ENCODE assay signal across 14 mouse cellular contexts in genomic region chr2:16709885-16710284, GRCm38 (mm10).
"Had no signal": no experiment of that assay in that cellular context is flagged by ENCODE, and none has a peak within 500 bp of the region (broad histone marks: within the 10 kb centered on the region; RNA-seq: fewer than 3 reads in every experiment).

No protein-coding gene starts in this region.

- H3K4me3 ChIP-seq: left cerebral cortex, adult 2 months; liver, embryonic 15.5 days; neural tube, embryonic 12.5 days had no signal

- H3K4me1 ChIP-seq: liver, embryonic 15.5 days; neural tube, embryonic 12.5 days had no signal

- DNase-seq: kidney, adult 11 months; kidney, adult 9 months; kidney, postnatal 10 days; lung, adult 2 months; lung, postnatal 36 days; midbrain, embryonic 14.5 days; right cerebral cortex, postnatal 14 days; thymus, postnatal 25 days had no signal

- H3K4me2 ChIP-seq: liver, embryonic 11.5 days; liver, embryonic 15.5 days; neural tube, embryonic 12.5 days had no signal

- H3K9ac ChIP-seq: liver, embryonic 15.5 days; neural tube, embryonic 12.5 days had no signal

- H3K9me3 ChIP-seq: liver, embryonic 15.5 days; neural tube, embryonic 12.5 days had no signal

- ATAC-seq: lung, postnatal 0 days had no signal

- H3K27me3 ChIP-seq: liver, embryonic 15.5 days; neural tube, embryonic 12.5 days had no signal

- H3K27ac ChIP-seq: left cerebral cortex, adult 2 months; liver, embryonic 15.5 days; neural tube, embryonic 12.5 days; stomach, postnatal 0 days had no signal

- H3K36me3 ChIP-seq: liver, embryonic 15.5 days; neural tube, embryonic 12.5 days had no signal
